Mouse (Mus musculus): ENCODE data around the gene Fmc1. TPM values are rescaled to one million over a fixed set of nuclear protein-coding genes. Genes with fewer than 3 reads are reported as not detected.
A peak's percentile ranks its signal among the peaks of the same experiment; 100 is the strongest.
"Not testable (repeated sequence)": the region's sequence is repeated elsewhere in the genome, so short reads cannot be mapped to it uniquely, and the experiment has no call there.

The Fmc1 gene
- polyA plus RNA-seq, 1 experiment from 2014 or later: 102 TPM

DNA sequence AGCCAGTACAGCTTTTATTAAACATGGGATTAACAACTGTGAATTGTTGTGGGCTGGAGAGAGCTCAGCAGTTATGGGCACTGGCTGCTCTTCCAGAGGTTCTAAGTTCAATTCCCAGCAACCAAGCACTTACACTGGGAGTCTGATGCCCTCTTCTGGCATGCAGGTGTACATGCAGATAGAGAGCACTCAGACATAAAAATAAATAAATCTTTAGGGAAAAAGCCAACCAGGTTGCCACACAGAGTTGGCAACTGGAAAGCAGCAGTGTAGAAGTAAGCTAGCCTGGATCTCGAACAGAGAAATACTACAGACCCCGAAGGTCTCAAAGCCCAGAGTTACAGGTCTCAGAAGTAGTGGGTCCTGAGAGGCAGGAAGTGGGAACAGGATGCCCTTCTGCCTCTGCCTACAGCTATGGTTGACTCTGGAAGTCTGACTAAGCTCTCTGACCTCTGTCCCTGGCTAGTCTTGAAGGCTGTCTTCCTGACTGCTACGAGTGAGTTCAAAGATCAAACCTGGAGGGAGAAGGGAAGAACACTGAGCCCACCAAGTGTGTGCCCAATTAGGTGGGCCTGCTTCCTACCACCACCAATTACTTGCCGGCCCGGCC, 2.0 kb upstream of the Fmc1 start:
- no peak overlapping the region for H3K4me3 ChIP-seq (ENCODE audit: low read depth, low read length)
- H3K27me3 ChIP-seq (ENCODE audit: insufficient read depth, low read length): no peaks in the 10 kb centered on the region
- no peak for ATAC-seq (ENCODE audit: insufficient read depth)
- peak; percentile 60 for TF ChIP-seq CTCF (IDR thresholded peaks at IDR 0.05; ENCODE audit: low read depth)
- H3K36me3 ChIP-seq (ENCODE audit: insufficient read depth): no peaks in the 10 kb centered on the region
- no peaks in the 10 kb centered on the region for H3K9me3 ChIP-seq (ENCODE audit: low read depth, low read length)
- DNase-seq: peak; percentile 55
- H3K9ac ChIP-seq: no peak overlapping the region
- WGBS: 56% methylated on average over 5 of the region's 5 CpGs
- H3K4me2 ChIP-seq: no peak overlapping the region
- H3K27ac ChIP-seq (ENCODE audit: low read depth): no peak overlapping the region
- H3K4me1 ChIP-seq (ENCODE audit: insufficient read depth): 0 out of 2 replicates have a peak, but pooled peaks cover 4% of the 10 kb centered on the region

DNA sequence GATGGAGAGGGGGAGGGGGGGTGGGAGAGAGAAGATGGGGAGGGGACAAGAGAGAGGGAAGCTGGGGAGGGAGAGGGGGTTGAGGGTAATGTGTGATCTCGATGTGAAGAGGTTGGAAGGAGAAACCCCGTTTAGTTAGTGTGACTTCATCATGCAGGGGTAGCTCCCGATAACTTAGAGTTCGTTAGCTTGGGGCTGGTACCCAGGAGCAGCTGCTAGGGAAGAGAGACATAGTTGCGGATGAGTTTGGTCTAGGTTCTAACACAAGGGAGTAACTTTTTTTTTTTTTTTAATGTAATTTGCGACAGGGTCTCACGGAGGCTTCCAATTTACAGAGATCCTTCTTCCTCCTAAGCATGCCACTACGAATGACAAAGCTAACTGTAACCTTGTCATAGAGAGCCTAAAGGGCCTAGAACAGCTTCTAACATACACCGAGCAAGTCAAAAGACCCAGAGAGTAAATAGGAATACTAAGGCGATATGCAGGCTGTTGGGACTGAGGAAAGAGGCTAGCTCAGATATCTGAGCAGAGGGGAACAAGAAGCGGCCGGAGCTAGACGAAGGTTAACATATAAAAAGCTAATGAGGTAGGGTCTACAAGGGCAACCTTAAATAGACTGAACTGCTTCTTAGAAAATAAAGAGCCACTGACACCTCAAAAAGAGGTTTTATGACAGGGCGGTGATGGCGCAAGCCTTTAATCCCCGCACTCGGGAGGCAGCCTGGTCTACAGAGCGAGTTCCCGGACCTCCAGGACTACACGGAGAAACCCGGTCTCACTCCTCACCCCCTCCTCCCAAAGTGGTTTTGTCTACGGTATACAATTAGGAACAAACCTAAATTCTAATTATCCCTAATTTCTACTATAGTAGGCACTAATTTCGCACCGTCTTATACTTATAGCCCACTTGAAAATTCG, 542 bp upstream of the Fmc1 start:
- DNase-seq: peak; percentile 47
- WGBS: 5% methylated on average over 25 of the region's 25 CpGs
- H3K27ac ChIP-seq (ENCODE audit: low read depth): peak overlapping the region; percentile 99

GRCm38 (mm10) chr6:38534640-38535365, 1.5 kb downstream of the Fmc1 start:
- DNase-seq (peak; percentile 96), ATAC-seq (ENCODE audit: insufficient read depth) (peak; percentile 78)
- under 1% methylated on average over 53 of the region's 53 CpGs for WGBS
- Histone ChIP-seq H3K27me3 (ENCODE audit: insufficient read depth, low read length) (no peaks in the 10 kb centered on the region), H3K9me3 (ENCODE audit: low read depth, low read length) (no peaks in the 10 kb centered on the region), H3K27ac (ENCODE audit: low read depth) (peak overlapping the region; percentile 98), H3K4me1 (ENCODE audit: insufficient read depth) (0 out of 2 replicates have a peak, but pooled peaks cover 4% of the 10 kb centered on the region), H3K4me3 (ENCODE audit: low read depth, low read length) (peak overlapping the region; percentile 82), H3K36me3 (ENCODE audit: insufficient read depth) (0 out of 2 replicates have a peak, but pooled peaks cover 2% of the 10 kb centered on the region), H3K4me2 (peak overlapping the region; percentile 59), H3K9ac (peak overlapping the region; percentile 89)
- peak; percentile 98 for TF ChIP-seq CTCF (IDR thresholded peaks at IDR 0.05; ENCODE audit: low read depth)

More for the DNA sequence above, 542 bp upstream of the Fmc1 start:
- Histone ChIP-seq H3K4me1 (ENCODE audit: insufficient read depth) (0 out of 2 replicates have a peak, but pooled peaks cover 4% of the 10 kb centered on the region), H3K36me3 (ENCODE audit: insufficient read depth) (no peaks in the 10 kb centered on the region), H3K4me3 (ENCODE audit: low read depth, low read length) (peak overlapping the region; percentile 82), H3K27me3 (ENCODE audit: insufficient read depth, low read length) (no peaks in the 10 kb centered on the region), H3K4me2 (peak overlapping the region; percentile 74), H3K9me3 (ENCODE audit: low read depth, low read length) (no peaks in the 10 kb centered on the region), H3K9ac (peak overlapping the region; percentile 85)
- peak; percentile 40 for ATAC-seq (ENCODE audit: insufficient read depth)
- no peak for TF ChIP-seq CTCF (IDR thresholded peaks at IDR 0.05; ENCODE audit: low read depth)

GRCm38 (mm10) chr6:38535366-38535690, 2.0 kb downstream of the Fmc1 start:
- H3K4me2 ChIP-seq: peak overlapping the region; percentile 59
- H3K4me1 ChIP-seq (ENCODE audit: insufficient read depth): 0 out of 2 replicates have a peak, but pooled peaks cover 4% of the 10 kb centered on the region
- no peak for TF ChIP-seq CTCF (IDR thresholded peaks at IDR 0.05; ENCODE audit: low read depth)
- no peak for ATAC-seq (ENCODE audit: insufficient read depth)
- peak overlapping the region; percentile 89 for H3K9ac ChIP-seq
- H3K27me3 ChIP-seq (ENCODE audit: insufficient read depth, low read length): no peaks in the 10 kb centered on the region
- 0 out of 2 replicates have a peak, but pooled peaks cover 3% of the 10 kb centered on the region for H3K36me3 ChIP-seq (ENCODE audit: insufficient read depth)
- DNase-seq: no peak
- 1% methylated on average over 9 of the region's 9 CpGs for WGBS
- peak overlapping the region; percentile 82 for H3K4me3 ChIP-seq (ENCODE audit: low read depth, low read length)
- peak overlapping the region; percentile 98; the same call in 1 of the 2 replicates for H3K27ac ChIP-seq (ENCODE audit: low read depth)
- H3K9me3 ChIP-seq (ENCODE audit: low read depth, low read length): no peaks in the 10 kb centered on the region

- no peak for ATAC-seq (ENCODE audit: insufficient read depth)
- Histone ChIP-seq H3K4me3 (ENCODE audit: low read depth, low read length) (peak overlapping the region; percentile 82), H3K36me3 (ENCODE audit: insufficient read depth) (0 out of 2 replicates have a peak, but pooled peaks cover 3% of the 10 kb centered on the region), H3K27ac (ENCODE audit: low read depth) (no peak overlapping the region), H3K4me2 (peak overlapping the region; percentile 59), H3K9me3 (ENCODE audit: low read depth, low read length) (no peaks in the 10 kb centered on the region), H3K9ac (no peak overlapping the region), H3K27me3 (ENCODE audit: insufficient read depth, low read length) (no peaks in the 10 kb centered on the region), H3K4me1 (ENCODE audit: insufficient read depth) (0 out of 2 replicates have a peak, but pooled peaks cover 4% of the 10 kb centered on the region)
- TF ChIP-seq CTCF (IDR thresholded peaks at IDR 0.05; ENCODE audit: low read depth): no peak
- WGBS: 73% methylated on average over 1 of the region's 1 CpGs
- DNase-seq: no peak
Measured at GRCm38 (mm10) chr6:38535788-38536187, 2.5 kb downstream of the Fmc1 start.

DNA sequence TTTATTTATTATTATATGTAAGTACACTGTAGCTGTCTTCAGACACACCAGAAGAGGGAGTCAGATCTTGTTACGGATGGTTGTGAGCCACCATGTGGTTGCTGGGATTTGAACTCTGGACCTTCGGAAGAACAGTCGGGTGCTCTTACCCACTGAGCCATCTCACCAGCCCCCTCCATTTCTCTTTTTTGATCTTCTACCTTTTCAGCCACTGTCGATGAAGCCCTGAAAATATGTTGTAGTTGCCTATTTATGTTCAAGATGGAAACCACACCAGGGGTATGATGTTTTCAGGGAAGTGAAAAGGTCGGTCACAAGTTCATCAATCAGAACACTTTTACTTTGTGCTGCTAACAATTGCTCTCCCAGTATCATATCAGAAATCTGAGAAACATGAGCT, 10.8 kb downstream of the Fmc1 start:
- WGBS: 93% methylated on average over 4 of the region's 5 CpGs
- DNase-seq; H3K4me1 ChIP-seq (ENCODE audit: insufficient read depth); H3K27ac ChIP-seq (ENCODE audit: low read depth); H3K9ac ChIP-seq; H3K4me3 ChIP-seq (ENCODE audit: low read depth, low read length); ATAC-seq (ENCODE audit: insufficient read depth); H3K9me3 ChIP-seq (ENCODE audit: low read depth, low read length); H3K4me2 ChIP-seq; H3K36me3 ChIP-seq (ENCODE audit: insufficient read depth); H3K27me3 ChIP-seq (ENCODE audit: insufficient read depth, low read length): not testable (repeated sequence)

DNA sequence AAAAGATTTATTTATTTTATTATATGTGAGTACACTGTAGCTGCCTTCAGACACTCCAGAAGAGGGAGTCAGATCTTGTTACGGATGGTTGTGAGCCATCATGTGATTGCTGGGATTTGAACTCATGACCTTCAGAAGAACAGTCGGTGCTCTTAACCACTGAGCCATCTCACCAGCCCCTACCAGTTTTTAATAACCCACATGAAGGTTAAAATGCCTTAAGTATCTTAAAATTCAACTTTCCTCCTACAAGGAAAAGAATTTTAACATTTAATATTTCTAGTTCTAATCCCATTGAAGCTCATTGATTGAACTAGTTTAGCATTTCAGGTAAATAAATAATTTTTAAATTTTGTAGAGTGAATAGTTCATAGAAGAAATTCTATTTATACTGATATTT, 13.7 kb downstream of the Fmc1 start:
- not testable (repeated sequence) for H3K27me3 ChIP-seq (ENCODE audit: insufficient read depth, low read length); DNase-seq; H3K4me3 ChIP-seq (ENCODE audit: low read depth, low read length); H3K9ac ChIP-seq; H3K27ac ChIP-seq (ENCODE audit: low read depth); H3K9me3 ChIP-seq (ENCODE audit: low read depth, low read length); H3K36me3 ChIP-seq (ENCODE audit: insufficient read depth); H3K4me2 ChIP-seq; ATAC-seq (ENCODE audit: insufficient read depth); H3K4me1 ChIP-seq (ENCODE audit: insufficient read depth)
- WGBS: 76% methylated on average over 2 of the region's 2 CpGs
